Mouse (Mus musculus) brain, adult 2 months (tissue): ENCODE data around the gene Stac3.
A peak's percentile ranks its signal among the peaks of the same experiment; 100 is the strongest.

Source experiments
- DNase-seq: peaks from one replicate; pipeline ENCODE4 v3.0.0; 2011; ENCODE audit warnings: low read depth, low spot score

Gene Stac3

DNA sequence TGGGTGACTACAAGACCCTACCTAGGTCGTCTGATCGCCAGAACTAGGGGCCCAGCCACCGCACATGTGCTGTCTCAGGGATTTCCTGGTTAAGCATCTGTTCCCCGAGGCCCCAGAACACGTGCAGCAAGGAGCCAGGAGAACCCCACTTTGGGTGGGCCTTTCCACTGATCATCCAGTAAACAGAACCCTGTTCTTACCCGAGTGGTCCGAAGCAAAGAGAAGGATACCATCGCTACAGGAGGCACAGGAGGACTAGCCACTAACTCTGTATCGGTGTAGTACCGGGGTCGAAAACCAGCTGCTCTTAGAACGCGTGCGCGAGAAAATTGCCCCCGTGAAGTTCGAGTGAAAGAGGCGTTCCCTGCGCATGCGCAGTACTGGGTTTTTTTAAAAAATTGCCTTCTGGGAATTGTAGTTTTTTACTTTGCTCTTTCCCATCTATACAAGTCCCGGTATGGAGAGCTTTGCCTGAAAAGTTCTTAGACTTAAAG is 20.6 kb downstream of the Stac3 start, which contains the start of gene Shmt2:
Gene Shmt2, minus strand, starts transcription at position 357 of the 494 bp plus-strand sequence.
- peak; percentile 94 for DNase-seq

DNA sequence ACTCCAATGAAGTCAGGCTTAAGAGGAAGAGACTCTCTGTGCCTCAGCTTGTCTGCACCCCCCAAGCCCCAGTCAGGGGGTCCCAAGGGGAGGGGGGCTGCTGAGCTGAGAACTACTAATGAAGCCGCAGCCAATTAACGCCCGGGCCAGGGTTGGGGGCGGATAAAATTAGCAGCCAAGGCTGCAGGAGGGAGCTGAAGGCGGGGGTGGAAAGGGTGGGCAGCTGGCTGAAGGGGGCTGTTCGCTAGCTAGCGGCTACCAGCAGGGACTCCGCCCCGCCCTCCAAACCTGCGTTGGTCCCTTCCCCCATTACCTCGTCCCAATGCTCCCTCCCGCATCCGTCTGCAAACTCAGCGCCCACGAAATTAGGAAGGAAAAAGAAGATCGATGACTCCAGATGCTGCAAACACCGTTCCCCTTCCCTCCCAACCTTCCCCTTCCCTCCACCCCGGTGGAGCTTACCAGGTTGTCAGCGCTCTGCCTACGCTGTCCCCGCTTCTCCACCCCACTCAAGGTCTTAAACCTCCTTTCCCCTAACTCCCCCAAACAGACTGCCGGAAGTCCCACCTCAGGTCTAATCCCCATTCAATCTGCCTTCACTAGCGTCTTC is 23.3 kb downstream of the Stac3 start:
- no peak for DNase-seq

DNA sequence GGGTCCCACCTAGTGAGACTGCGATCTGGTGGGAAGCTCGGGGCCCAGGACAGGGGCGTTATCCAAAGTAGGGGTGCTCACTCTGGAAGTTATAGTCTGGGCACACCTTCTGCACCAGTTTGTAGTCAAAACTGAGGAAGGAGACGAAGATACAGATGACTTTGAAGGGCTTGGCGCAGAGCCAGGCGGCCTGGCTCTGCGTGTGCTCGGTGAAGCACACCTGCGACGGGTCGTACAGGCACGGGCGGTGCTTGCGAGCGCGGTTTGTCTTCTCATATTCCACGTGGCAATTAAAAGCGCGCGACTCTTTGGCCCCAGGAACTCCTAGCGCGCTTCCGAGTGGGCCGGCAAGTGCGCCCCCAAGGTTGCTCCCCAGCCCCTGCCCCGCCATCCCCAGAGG is 24.6 kb downstream of the Stac3 start:
- no peak for DNase-seq

DNA sequence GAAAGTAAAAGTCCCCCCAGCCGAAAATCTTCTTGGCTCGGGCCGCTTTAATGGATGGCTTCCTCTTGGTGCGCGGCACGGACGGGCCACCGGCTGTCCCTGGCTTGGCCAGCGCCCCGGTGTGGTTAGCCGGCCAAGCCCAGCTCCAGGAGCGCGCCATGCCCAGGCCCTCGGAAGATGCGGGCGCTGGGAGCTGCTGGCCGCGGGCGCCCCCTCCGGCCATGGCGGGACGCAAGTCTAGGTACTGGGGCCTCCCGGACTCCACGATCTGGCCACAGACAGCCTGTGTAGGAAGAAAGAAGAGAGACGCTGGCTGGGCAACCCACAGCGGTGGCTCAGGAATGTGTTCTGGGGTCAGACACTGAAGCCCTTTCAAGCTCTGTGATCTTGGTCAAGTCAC is 25.2 kb downstream of the Stac3 start:
- DNase-seq = peak; percentile 71

DNA sequence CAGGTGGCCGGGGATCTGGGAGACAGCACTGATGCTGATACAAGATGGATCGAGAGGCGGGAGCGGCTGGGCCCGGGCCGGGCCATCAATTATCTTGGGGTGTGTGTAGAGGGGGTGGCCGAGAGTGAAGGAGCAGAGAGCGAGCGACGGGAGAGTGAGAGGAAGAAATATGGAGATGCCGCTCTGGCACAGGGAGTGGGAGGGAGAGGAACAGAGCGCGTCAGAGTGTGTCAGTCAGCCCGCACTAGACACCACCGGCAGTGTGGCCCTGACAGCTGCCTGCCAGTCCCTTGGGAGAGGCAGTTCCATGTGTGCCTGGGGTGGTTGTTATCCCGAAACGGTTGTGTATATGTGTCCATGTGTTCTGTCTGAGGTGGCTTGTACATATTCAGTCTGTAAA is 26.0 kb downstream of the Stac3 start:
- DNase-seq = peak; percentile 56

DNA sequence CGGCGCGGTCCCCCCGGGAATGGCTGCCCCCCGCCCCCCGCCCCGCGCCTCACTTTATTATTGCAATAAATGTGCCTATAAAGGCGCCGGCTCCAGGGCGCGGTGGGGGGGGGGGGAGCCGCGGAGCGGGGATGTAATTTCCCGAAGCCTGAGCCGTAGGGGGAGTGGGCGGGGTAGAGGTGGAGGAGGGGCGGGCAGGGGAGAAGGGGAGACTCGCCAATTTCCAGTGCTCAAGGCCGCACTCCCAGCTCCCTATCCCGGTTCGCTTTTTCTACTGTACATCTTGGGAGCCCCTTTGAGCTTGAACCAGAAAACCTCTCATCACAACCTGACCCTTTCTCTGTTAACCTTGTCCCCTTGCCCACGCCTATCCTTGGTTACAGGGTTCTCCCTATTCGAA is 29.5 kb downstream of the Stac3 start:
- DNase-seq = no peak

DNA sequence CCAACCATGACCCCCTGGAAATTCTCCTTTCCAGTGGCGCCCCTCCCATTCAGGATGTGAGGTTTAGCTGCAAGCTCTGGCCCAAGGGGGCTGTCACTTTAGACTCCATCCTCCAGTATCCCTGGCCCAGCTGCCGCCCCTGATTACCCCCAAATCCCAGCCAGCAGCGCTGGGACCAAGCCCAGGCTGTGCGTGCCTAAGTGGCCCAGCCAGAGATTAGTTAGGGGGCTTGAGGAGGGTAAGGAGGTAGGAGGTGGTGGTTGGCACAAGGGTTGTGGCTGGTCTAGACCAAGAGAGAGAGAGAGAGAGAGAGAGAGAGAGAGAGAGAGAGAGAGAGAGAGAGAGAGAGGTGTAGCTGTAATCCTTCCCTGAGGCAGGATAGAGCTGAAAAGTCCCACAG is 30.1 kb downstream of the Stac3 start:
- DNase-seq = no peak

DNA sequence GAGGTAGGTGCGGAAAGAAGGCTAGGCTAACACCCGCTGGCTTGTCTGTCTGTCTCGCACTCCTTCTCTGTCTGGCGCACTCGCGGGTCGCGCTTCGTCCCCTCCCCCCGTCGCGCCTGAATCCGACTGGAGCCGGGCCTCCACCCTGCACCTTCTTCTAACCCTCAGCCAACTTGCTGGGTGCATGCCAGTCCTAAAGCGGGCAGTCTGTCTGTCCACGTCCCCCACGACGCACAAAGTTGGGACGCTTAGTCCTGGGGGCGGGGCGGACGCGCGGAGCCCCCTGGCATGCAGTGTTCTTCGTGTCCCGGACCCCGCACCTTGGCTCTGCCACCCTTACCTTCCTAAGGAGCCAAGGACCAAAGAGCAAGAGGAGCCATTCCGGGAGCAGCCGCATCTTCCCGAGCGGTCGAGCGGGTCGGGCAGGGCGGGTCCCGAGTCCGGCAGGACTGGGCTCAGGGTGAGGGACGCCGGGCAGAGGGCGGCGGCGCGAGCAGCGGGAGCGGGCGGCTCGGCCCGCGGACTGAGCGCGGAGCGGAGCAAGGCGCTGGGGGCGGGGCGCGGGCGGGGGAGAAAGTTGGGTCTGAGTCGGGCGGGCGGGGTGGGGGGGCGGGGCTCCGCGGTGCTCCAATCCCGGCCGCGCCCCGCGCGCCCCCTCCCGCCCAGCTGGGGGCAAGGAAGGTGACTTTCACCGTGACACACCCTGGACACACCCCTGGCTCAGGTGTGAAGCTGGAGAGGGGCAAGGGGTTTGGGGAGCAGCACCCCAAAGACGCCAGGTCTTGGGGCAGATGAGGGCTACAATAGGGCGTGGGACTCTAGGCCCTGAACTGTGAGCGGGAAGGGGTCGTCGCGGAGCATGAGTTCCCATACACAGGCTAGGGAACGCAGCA is 32.8 kb downstream of the Stac3 start, which contains the start of gene Nxph4:
Gene Nxph4, minus strand, starts transcription at position 524 of the 893 bp plus-strand sequence.
- no peak for DNase-seq

DNA sequence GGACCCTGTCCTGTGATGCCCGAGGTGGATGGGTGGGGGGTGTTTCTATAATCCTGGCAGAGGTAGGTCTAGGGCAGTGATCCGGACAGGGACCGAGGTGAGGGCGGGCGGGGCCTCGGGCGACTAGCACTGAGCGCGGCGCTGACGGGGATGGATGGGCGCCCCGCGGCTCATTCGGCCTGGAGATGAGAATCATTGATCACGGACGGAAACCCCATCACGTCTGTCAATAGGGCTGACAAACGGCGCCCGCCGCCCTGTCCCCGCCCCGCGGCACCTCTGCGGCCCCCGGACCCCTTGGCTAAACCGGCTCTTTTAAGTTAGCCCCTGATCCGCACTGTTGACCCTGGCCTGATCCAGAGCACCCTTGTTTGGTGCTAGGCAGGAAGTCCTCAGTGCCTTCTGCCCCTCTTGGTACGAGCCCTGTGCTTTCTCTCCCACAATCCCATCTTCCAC is 33.5 kb downstream of the Stac3 start:
- no peak for DNase-seq

DNA sequence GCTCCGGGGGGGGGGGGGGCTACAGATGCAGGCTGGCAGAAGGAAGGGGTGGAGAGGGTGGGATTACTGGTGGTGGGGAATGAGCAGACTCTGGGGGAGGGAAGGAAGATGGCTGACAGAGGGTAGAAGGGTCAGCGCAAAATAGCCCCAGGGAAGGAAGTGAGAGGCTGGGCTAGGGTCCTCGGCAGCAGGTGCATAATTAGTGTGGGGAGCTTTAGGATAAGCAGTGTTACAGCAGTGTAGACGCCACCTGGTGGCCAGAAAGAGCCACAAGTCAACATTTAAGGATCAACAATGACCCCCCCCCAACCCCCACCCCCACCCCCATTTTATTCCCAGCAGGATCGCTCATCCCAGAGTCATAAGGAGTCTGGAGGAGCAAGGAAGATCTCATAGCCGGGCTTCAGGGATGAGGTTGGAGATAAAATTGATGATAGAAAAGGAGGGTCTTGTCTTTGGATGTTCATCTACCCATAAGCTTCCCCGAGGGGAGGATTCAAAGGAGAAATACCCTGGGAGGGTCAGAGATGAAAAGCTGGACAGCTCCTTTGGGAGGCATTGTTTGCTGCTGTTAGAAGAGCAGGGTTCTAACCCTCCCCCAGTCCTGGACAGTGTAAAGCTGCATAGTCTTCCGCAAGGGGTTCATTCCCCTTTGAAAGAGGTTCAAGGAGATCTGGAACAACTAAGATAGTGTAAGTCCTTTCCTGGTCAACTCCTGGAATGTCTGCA is 35.3 kb downstream of the Stac3 start:
- DNase-seq = peak; percentile 82

DNA sequence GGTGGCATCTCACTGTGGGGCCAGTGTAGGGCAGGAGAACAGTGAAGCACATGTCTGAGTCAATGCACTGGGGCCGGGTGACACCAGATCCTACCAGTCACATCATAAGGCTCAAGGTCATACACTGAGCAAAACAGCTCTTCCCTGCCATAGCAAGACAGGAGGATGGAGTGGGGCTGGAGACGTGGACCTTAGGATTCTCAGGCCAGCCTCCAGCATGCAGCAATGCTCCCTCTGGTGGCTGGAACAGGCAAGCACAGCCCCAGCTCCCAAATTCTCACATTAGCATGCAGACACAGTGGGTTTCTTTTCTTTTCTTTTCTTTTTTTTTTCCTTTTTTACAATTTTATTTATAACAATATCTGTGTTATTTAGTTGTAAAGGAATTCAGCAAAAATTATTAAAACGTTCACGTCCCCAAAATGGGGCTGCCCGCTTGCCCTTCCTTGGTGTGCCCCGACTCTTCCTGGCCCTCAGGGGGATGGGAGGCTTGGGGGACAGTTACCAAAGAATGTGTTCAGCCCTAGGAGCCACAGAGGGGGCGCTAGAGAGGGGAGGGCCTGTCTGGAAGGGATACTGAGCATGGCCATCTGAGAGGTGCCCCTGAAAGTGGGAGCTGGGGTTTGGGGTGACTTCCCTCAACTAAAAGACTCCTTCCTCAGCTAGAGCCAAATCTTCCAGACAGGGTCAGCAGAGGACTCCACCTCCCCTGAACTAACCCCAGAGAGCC is 36.5 kb downstream of the Stac3 start:
- DNase-seq = peak; percentile 92

DNA sequence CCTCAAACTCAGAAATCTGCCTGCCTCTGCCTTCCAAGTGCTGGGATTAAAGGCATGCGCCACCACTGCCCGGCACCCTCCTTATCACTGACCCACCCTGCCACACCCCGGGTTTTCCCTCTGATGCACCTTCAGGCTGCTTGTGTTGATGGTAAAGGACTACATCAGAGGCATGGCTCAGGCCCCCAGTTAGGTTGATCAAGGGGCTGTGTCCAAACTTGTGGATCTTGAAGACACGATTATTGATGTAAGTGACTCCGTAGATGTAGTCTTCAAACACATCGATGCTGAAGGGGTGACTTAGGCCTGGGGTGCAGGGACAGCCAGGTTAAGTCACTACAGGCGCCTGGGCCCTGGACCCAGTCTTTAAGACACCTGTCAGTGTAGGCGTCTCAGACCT is 40.0 kb downstream of the Stac3 start:
- DNase-seq = no peak

DNA sequence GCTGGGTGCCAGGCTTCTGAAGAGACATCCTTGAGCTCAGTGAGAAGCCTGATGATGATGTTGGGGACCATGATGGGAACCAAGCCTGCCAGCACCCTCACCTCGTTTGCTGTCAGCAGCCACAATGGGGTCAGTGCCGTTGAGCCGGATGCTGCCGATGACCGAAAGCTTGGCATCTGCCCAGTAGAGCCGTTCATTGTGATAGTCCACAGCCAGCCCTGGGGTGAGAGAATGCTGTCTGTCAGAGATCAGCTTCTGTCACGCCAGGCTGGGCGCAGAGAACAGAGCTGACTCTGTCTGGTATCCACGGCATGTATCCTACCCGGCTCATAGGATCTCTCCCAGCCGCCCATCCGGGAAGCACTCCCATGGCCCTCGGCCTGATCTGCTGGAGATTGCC is 40.6 kb downstream of the Stac3 start:
- peak; percentile 88 for DNase-seq

DNA sequence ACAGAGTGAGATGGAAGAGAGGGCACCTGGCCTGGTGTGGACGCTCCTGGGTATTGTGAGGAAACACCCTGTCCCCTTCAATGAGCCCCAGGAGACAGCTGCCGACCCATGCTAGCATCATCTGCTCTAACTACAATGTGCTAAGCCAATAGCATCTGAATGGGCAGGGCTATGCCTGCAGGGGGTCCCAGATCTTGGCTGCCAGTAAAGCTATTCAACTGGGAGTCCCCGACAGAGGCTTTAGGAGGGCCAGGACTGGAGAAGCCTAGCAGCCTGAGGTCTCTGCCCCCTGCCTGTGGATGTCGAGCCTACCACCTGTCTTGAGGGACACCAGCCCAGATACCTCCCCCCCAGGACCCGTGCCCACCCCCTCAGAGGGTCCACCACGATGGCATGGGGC is 41.2 kb downstream of the Stac3 start:
- DNase-seq = peak; percentile 62

DNA sequence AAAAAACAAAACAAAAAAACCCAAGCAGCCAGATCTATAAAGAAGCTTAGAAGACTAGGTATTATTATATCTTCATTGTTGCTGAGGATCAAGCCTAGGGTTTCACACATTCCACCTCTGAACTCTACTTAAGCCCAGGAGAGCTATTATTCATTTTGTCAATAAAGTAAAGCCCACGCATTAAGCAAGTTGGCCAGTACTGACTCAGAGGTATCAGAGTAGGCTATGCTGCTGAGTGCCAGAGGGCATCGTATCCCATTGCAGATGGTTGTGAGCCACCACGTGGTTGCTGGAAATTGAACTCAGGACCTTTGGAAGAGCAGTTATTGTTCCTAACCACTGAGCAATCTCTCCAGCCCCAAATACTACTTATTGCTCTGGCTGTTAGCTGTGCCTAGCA is 42.4 kb downstream of the Stac3 start:
- no peak for DNase-seq

DNA sequence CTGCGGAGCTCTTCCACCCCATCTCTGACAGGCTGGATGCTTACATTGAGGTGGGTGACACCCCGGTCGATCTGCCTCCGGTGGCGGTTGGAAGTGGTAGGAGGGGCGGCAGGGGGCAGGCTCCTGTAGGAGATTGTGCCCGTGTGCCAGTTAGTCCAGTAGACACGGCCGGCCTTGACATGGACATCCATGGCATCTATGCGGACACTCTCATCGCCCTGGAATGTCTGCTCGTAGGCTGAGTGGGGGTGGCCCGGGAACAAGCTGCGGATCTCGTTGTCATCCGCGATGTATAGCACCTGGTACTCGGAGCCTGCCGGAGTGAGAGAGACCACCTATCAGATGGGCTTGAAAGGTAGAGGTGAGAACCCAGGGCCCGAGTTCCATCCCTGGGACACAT is 42.9 kb downstream of the Stac3 start:
- DNase-seq = no peak

DNA sequence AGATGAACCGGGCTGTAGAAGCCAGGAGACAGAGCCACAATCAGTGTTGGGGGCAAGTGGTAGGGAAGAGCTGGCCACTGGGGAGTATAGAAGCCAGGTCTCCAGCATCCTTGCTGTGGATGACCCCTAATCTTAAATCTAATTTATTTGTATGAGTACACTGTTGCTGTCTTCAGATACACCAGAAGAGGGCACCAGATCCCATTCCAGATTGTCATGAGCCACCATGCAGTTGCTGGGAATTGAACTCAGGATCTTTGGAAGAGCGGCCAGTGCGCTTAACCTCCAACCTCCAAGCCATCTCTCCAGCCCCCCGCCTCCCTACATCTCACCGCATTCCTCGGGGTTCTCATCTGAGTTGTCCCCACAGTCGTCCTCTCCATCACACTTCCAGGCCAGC is 45.0 kb downstream of the Stac3 start:
- DNase-seq = no peak

DNA sequence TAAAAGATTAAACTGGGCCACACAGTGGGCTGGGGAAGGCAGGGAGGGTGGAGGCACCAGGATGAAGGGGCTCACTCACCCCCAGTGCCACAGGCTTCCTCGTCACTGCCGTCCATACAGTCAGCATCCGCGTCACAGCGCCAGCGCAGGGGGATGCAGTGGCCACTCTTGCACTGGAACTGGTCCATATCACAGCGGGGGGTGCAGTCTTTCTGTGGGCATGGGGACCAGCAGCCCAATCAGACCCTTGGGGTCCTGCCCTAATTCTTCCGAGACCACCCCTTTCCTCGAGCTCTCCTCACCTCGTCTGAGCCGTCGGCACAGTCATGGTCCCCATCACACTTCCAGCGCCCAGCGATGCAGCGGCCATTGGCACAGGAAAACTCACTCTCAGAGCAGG is 46.8 kb downstream of the Stac3 start:
- no peak for DNase-seq

DNA sequence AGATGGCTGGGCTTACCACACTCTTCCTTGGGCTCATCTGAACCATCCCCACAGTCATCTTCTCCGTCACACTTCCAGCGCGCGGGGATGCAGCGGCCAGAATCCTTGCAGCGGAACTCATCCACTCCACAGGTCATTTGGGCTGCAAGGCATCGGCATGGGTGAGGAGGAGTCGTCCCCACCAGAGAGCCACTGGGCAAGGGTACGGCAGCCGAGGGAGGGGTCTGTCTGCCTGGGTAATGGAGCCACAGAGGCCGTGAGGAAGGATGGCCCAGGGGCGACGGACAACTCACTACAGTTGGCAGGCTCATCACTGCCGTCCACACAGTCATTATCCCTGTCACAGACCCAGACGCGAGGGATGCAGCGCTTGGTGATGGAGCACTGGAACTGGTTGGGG is 48.4 kb downstream of the Stac3 start:
- DNase-seq = no peak

DNA sequence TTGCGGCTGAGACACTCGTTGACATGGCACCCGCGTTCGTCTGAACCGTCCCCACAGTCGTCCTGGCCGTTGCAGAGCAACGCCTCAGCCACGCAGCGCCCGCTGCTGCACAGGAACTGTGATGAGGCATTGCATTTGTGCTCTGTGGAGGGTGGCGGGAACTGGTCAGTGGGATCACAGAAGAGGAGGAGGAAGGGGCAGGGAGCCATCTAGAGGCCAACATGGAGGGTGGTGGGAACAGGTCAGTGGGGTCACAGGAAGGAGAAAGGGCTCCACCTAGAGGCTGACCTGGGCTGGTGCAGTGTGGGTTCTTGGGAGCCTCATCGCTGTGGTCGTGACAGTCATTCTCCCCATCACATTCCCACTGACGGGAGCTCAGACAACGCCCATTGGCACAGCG is 54.2 kb downstream of the Stac3 start:
- DNase-seq = peak; percentile 75

DNA sequence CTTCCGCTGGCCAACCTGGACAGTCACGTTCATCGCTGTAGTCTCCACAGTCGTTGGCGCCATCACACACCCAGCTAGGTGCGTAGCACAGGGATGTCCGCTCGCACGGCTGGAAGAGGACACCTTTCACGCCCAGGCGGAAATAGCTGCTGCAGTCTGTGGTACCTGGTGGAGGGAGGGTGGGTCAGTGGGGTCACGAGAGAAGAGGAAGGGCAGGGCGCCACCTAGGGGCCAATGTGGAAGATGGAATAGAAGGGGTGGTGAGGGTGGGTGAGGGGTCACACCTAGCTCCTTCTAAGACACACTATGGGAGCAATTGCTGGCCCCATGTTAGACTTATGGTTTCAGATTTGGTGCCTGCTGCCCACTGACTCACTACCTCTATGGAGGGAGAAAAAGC is 55.9 kb downstream of the Stac3 start:
- DNase-seq = no peak
